Mouse (Mus musculus) forebrain, postnatal 0 days (tissue): ENCODE results near the gene Cd37. TPM values are rescaled to one million over a fixed set of nuclear protein-coding genes. Genes with fewer than 3 reads are reported as not detected.

Experiments used
- ATAC-seq: fragments of 200-750 bp; cut with Nextera tagmentation; 2 replicates; pipeline ENCODE4 v1.8.0; 2017; ENCODE audit warnings: mild to moderate bottlenecking, moderate library complexity
- DNase-seq: peaks from one replicate; pipeline ENCODE4 v3.0.0-alpha.2; 2015
- H3K27ac ChIP-seq: fragments of 300-500 bp; sonication (generic); 2 replicates; pipeline ENCODE4 v1.5.1; 2014; ENCODE audit warnings: low read depth, mild to moderate bottlenecking, antibody characterized with exemption, low read length, moderate library complexity, mixed read lengths
- H3K27me3 ChIP-seq: fragments of 300-500 bp; sonication (generic); 2 replicates; pipeline ENCODE4 v1.6.1; 2014; ENCODE audit warnings: mild to moderate bottlenecking, low read length, mixed read lengths; ENCODE audit not compliant: insufficient read depth
- H3K36me3 ChIP-seq: fragments of 300-500 bp; sonication (generic); 2 replicates; pipeline ENCODE4 v1.6.1; 2014; ENCODE audit warnings: mild to moderate bottlenecking, moderate library complexity; ENCODE audit not compliant: insufficient read depth
- H3K4me1 ChIP-seq: fragments of 300-500 bp; sonication (generic); 2 replicates; pipeline ENCODE4 v1.6.1; 2014; ENCODE audit warnings: antibody characterized with exemption; ENCODE audit not compliant: insufficient read depth
- H3K4me2 ChIP-seq: fragments of 300-500 bp; sonication (generic); 2 replicates; pipeline ENCODE4 v1.6.1; 2014; ENCODE audit warnings: low read depth, mild to moderate bottlenecking, moderate library complexity
- H3K4me3 ChIP-seq: fragments of 300-500 bp; sonication (generic); 2 replicates; pipeline ENCODE4 v1.5.1; 2014; ENCODE audit warnings: low read depth, low read length, mixed read lengths
- H3K9ac ChIP-seq: fragments of 300-500 bp; sonication (generic); 2 replicates; pipeline ENCODE4 v1.6.1; 2014; ENCODE audit warnings: mild to moderate bottlenecking
- H3K9me3 ChIP-seq: fragments of 300-500 bp; sonication (generic); 2 replicates; pipeline ENCODE4 v1.6.1; 2016; ENCODE audit warnings: low read length
- CTCF ChIP-seq: sonication (generic); IDR thresholded peaks from 2 replicates; pipeline ENCODE4 v1.5.1; 2016; ENCODE audit warnings: antibody characterized with exemption, control low read depth, low read depth
- WGBS: fragments of 180-500 bp; shearing (Covaris S2); extraction: QIAGEN DNeasy Blood & Tissue Kit; methylation state at CpG from one replicate; pipeline ENCODE4 v1.1.7; 2014; 5-methylcytosine and 5-hydroxymethylcytosine counted together
- polyA plus RNA-seq: library from polyadenylated mRNA; unstranded; fragments of >200 nt; fragmentation: Nextera tagmentation; extraction: Ambion mirVana; gene quantifications from 2 replicates; pipeline ENCODE4 v1.2.1, GENCODE M21; 2015
- total RNA-seq: library from RNA; depleted of rRNA; stranded (reverse); fragments of >200 nt; gene quantifications from 2 replicates; pipeline ENCODE4 v1.2.3, GENCODE M21; 2014

The Cd37 gene
- total and polyA plus RNA-seq, 2 experiments from 2014 or later = 0.62 to 2.0 TPM

DNA sequence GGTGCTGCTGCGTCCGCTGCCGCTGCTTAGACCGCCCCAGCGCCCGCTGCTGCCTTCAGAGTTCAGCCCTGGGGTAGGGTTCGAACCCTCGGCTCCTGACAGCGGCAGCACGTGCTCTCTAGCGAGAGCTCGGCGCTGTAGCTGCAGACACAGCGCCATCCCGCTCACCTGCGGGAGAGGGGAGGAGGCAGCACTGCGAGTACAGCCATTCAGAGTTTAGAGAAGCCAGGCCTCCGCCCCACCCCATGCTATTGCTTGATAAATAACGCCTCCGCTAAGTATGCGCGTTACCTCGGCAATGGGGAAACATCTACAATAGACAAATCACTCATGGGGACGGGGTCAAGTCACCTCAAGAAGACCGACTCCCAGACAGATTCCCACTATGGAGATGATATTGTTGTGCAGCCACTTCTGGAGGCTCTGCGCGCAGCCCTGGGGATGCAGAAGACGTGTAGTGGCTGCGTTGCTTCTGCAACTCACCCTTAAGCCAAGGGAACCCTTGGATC, 4.5 kb downstream of the Cd37 start:
- 0 out of 2 replicates have a peak, but pooled peaks cover 4% of the 10 kb centered on the region for H3K36me3 ChIP-seq
- 0 out of 2 replicates have a peak, but pooled peaks cover 6% of the 10 kb centered on the region for H3K4me1 ChIP-seq
- H3K9me3 ChIP-seq = no peaks in the 10 kb centered on the region
- H3K9ac ChIP-seq = 0 out of 2 replicates have a peak overlapping the region, but pooled peaks have one; percentile 1
- WGBS = 15% methylated on average over 29 of the region's 29 CpGs
- H3K4me3 ChIP-seq = no peak overlapping the region
- DNase-seq = peak; percentile 37
- TF ChIP-seq CTCF = no peak
- no peaks in the 10 kb centered on the region for H3K27me3 ChIP-seq
- peak overlapping the region; percentile 27 for H3K4me2 ChIP-seq
- peak; percentile 43; the same call in 1 of the 2 replicates for ATAC-seq
- H3K27ac ChIP-seq = no peak overlapping the region

DNA sequence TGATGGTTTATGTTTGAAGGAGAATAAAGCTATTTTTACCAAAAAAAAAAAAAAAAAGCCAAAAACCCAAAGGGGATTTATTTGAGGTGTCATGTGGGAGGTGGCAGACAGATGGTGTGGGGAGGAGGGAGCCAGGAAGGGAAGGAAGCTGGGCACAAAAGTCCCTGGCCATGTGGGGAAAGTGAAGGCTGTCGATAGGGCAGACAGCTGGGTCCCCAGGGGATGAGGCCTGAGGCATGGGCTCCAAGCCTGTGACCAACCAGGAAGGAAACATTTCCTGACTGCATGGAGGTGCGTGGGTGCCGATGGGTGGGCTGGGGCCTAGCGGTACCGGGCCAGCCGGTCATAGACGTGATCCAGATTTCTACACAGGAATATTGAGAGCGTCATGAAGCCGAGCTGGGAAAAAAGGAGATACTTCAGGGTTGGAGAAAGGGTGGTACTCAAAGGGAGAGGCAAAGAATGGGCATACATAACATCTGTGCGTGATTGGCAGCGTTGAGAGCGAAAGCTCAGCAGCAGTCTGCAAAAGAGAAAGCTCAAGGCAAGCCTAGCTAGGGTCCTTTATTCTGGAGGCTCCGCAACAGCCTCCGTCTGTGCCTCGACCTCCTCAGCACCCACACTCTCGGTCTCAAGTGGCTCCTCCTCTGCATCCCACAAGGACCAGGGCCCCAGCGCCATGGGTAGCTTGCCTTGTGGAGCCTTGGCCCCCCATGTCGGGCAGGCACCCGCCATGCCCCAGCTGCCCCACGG, 5.2 kb downstream of the Cd37 start:
- Histone ChIP-seq H3K9ac (0 out of 2 replicates have a peak overlapping the region, but pooled peaks have one; percentile 1), H3K4me3 (no peak overlapping the region), H3K27me3 (no peaks in the 10 kb centered on the region), H3K4me1 (0 out of 2 replicates have a peak, but pooled peaks cover 6% of the 10 kb centered on the region), H3K36me3 (0 out of 2 replicates have a peak, but pooled peaks cover 4% of the 10 kb centered on the region), H3K4me2 (peak overlapping the region; percentile 27), H3K27ac (no peak overlapping the region), H3K9me3 (no peaks in the 10 kb centered on the region)
- TF ChIP-seq CTCF = no peak
- 23% methylated on average over 20 of the region's 20 CpGs for WGBS
- DNase-seq (peak; percentile 41), ATAC-seq (peak; percentile 10)

DNA sequence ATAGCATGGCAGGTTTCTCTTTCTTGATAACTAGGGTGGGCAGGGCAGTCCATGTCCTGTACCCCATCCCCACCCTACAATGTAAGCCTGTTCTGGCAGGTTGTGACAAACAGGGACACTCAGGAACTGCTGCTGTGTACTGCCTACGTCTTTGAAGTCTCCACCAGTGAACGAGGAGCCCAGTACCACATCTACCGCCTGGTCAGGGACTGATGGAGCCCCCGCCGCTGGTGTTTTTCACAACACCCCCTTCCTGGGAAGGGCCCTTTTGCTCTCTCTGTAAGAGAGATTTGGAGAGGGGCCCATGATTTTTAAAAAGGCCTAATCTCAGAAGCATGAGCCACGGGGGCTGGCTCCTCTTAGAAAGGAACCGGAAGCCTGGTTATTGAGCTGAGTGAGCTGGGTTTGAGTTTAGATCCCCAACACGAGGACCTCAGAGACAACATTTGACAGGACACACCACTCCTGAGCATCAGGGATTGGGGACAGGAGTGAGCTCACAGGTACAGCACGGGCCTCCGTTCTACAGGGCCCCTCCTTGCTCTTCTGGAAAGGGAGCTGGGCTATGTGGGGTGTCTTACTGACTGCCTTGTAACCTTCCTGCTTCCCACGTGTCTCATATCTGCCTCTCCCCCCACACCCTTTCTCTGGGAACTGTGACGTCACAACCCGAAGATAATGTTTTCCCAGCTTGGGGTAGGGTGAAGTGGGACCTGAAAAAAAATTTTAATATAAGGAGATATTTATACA, 6.0 kb downstream of the Cd37 start:
- no peak for TF ChIP-seq CTCF
- Histone ChIP-seq H3K27ac (no peak overlapping the region), H3K27me3 (no peaks in the 10 kb centered on the region), H3K4me1 (0 out of 2 replicates have a peak, but pooled peaks cover 6% of the 10 kb centered on the region), H3K36me3 (peaks cover 7% of the 10 kb centered on the region; the same call in 1 of the 2 replicates), H3K9me3 (no peaks in the 10 kb centered on the region), H3K4me2 (no peak overlapping the region), H3K9ac (no peak overlapping the region), H3K4me3 (no peak overlapping the region)
- DNase-seq (no peak), ATAC-seq (no peak)
- 62% methylated on average over 13 of the region's 13 CpGs for WGBS

DNA sequence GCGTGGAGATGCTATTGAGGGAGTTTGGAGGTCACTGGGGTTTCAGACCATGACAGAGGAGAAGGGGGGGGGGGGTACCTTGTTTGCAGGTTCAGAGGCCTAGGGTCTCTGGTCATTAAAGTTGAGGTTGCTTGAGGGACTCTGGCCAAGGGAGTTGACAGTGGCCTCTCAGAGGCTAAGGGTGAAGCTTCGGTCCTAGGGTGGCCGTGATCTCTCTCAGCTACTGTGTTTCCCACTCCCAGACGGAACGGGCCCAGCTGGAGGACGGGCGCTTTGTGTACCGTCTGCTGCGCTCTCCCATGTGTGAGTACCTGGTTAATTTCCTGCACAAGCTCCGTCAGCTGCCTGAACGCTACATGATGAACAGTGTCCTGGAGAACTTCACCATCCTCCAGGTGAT, 7.0 kb downstream of the Cd37 start:
- ATAC-seq (no peak), DNase-seq (no peak)
- TF ChIP-seq CTCF = no peak
- H3K36me3 ChIP-seq = peaks cover 7% of the 10 kb centered on the region; the same call in 1 of the 2 replicates
- no peaks in the 10 kb centered on the region for H3K27me3 ChIP-seq
- no peaks in the 10 kb centered on the region for H3K9me3 ChIP-seq
- no peak overlapping the region for H3K4me3 ChIP-seq
- no peak overlapping the region for H3K9ac ChIP-seq
- 88% methylated on average over 11 of the region's 11 CpGs for WGBS
- H3K4me1 ChIP-seq = 0 out of 2 replicates have a peak, but pooled peaks cover 6% of the 10 kb centered on the region
- H3K27ac ChIP-seq = no peak overlapping the region
- H3K4me2 ChIP-seq = no peak overlapping the region

- ATAC-seq (no peak), DNase-seq (no peak)
- Histone ChIP-seq H3K4me3 (no peak overlapping the region), H3K4me1 (0 out of 2 replicates have a peak, but pooled peaks cover 6% of the 10 kb centered on the region), H3K9ac (no peak overlapping the region), H3K36me3 (peaks cover 7% of the 10 kb centered on the region; the same call in 1 of the 2 replicates), H3K27ac (no peak overlapping the region), H3K9me3 (no peaks in the 10 kb centered on the region), H3K4me2 (no peak overlapping the region), H3K27me3 (no peaks in the 10 kb centered on the region)
- WGBS = 86% methylated on average over 12 of the region's 12 CpGs
- no peak for TF ChIP-seq CTCF
These were observed 7.7 kb downstream of the Cd37 start for GRCm38 (mm10) chr7:45231192-45231591.

- H3K36me3 ChIP-seq = peaks cover 7% of the 10 kb centered on the region; the same call in 1 of the 2 replicates
- WGBS = 94% methylated on average over 7 of the region's 7 CpGs
- ATAC-seq = no peak
These were observed 9.3 kb downstream of the Cd37 start for GRCm38 (mm10) chr7:45229459-45230203.

More at GRCm38 (mm10) chr7:45229459-45230203, 9.3 kb downstream of the Cd37 start:
- 0 out of 2 replicates have a peak, but pooled peaks cover 6% of the 10 kb centered on the region for H3K4me1 ChIP-seq
- H3K9me3 ChIP-seq = no peaks in the 10 kb centered on the region
- no peak overlapping the region for H3K27ac ChIP-seq
- no peak for DNase-seq
- no peaks in the 10 kb centered on the region for H3K27me3 ChIP-seq
- H3K4me2 ChIP-seq = no peak overlapping the region
- TF ChIP-seq CTCF = no peak
- no peak overlapping the region for H3K4me3 ChIP-seq
- no peak overlapping the region for H3K9ac ChIP-seq
